In the genomic region with DNA sequence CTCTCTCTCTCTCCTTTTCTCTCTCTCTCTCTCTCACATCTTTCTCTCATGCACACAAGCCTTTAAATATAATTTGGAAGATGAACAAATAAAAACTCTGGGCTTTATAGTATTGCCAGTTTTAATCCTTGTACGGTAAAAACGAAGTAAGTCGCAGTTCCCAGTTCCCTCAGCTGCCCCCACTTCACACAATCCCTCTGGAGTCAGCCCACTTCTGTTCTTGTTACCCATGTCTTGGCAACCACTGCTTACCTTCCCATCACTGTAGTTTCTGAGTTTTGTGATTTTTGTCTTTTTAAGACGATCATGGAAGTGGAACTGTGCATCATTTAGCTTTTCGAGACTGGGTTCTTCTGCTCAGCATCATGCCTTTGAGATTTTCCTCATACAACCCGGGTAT, we compare ENCODE assay signal across 20 mouse cellular contexts.
A peak's percentile ranks its signal among the peaks of the same experiment; 100 is the strongest.
DNase-seq lines count a peak whose midpoint lies in the region; TF ChIP-seq lines count a peak whose summit lies in the region.
"Had no signal": no experiment of that assay in that cellular context is flagged by ENCODE, and none has a peak within 500 bp of the region (broad histone marks: within the 10 kb centered on the region; RNA-seq: fewer than 3 reads in every experiment).

No protein-coding gene starts in this region.

- WGBS in midbrain, embryonic 10.5 days, result 91% methylated on average over 6 of the region's 6 CpGs

- TF ChIP-seq POLR2A in brain, embryonic 14.5 days (IDR thresholded peaks at IDR 0.05; ENCODE audit: borderline replicate concordance, extremely low read depth, insufficient read depth, insufficient read length, poor library complexity, severe bottlenecking), result no peak

- peak; percentile 12 for DNase-seq in right cerebral cortex, adult 18-20 months
- no peak for DNase-seq in right cerebral cortex, adult 2 months (ENCODE audit: low spot score in 2 of 2)
- peak; percentile 47 for DNase-seq in brain, embryonic 14.5 days (ENCODE audit: low read depth)
- no peak for DNase-seq in cerebellum, postnatal 25 days
- DNase-seq in midbrain, embryonic 10.5 days (ENCODE audit: low spot score), result no peak
- DNase-seq: adrenal gland, adult 8-10 months; adrenal gland, postnatal 14 days; adrenal gland, postnatal 36 days; cerebellum, adult 11-12 months; cerebellum, adult 2 months; cerebellum, adult 9-10 months; cerebellum, postnatal 10 days; cerebellum, postnatal 36 days; embryo, embryonic 11 days had no signal

- no peak overlapping the region for H3K4me3 ChIP-seq in midbrain, embryonic 10.5 days
- H3K4me3 ChIP-seq: embryonic facial prominence, embryonic 13.5 days; embryonic facial prominence, embryonic 15.5 days; erythroblast, embryonic 14.5 days; forebrain, embryonic 10.5 days; forebrain, embryonic 12.5 days had no signal

- no peak for TF ChIP-seq CTCF in brain, embryonic 14.5 days (IDR thresholded peaks at IDR 0.05; ENCODE audit: borderline replicate concordance, extremely low read depth, insufficient read depth, insufficient read length)

- H3K9me3 ChIP-seq in midbrain, embryonic 10.5 days (replicated peaks), result no peaks in the 10 kb centered on the region
- H3K9me3 ChIP-seq: embryonic facial prominence, embryonic 13.5 days; embryonic facial prominence, embryonic 15.5 days; forebrain, embryonic 10.5 days; forebrain, embryonic 12.5 days had no signal

- no peak overlapping the region for H3K27ac ChIP-seq in midbrain, embryonic 10.5 days (replicated peaks)
- H3K27ac ChIP-seq: embryonic facial prominence, embryonic 13.5 days; embryonic facial prominence, embryonic 15.5 days; forebrain, embryonic 10.5 days; forebrain, embryonic 12.5 days had no signal

- no peaks in the 10 kb centered on the region for H3K27me3 ChIP-seq in midbrain, embryonic 10.5 days (ENCODE audit: low read depth, poor library complexity, severe bottlenecking)
- H3K27me3 ChIP-seq: embryonic facial prominence, embryonic 13.5 days; embryonic facial prominence, embryonic 15.5 days; forebrain, embryonic 12.5 days; Patski had no signal

- H3K36me3 ChIP-seq in midbrain, embryonic 10.5 days, result no peaks in the 10 kb centered on the region
- H3K36me3 ChIP-seq: embryonic facial prominence, embryonic 13.5 days; embryonic facial prominence, embryonic 15.5 days; forebrain, embryonic 10.5 days; forebrain, embryonic 12.5 days had no signal

- H3K4me1 ChIP-seq in midbrain, embryonic 10.5 days, result 0 out of 2 replicates have a peak, but pooled peaks cover 3% of the 10 kb centered on the region
- H3K4me1 ChIP-seq: embryonic facial prominence, embryonic 15.5 days; forebrain, embryonic 12.5 days had no signal

Comparison
In these comparisons a context has a peak if more than half of its experiments do, and no peak if none do; other contexts are left out.
1. DNase-seq: peak in right cerebral cortex, adult 18-20 months (single experiment) and brain, embryonic 14.5 days (single experiment); none in right cerebral cortex, adult 2 months (0 of 2), cerebellum, postnatal 25 days (0 of 2) and midbrain, embryonic 10.5 days (single experiment).